Mouse (Mus musculus): ENCODE measurements around the gene Gm21789. TPM values are rescaled to one million over a fixed set of nuclear protein-coding genes. Genes with fewer than 3 reads are reported as not detected.
"Not testable (repeated sequence)": the region's sequence is repeated elsewhere in the genome, so short reads cannot be mapped to it uniquely, and the experiment has no call there.

Gene Gm21789
- not detected for total RNA-seq (2022)

DNA sequence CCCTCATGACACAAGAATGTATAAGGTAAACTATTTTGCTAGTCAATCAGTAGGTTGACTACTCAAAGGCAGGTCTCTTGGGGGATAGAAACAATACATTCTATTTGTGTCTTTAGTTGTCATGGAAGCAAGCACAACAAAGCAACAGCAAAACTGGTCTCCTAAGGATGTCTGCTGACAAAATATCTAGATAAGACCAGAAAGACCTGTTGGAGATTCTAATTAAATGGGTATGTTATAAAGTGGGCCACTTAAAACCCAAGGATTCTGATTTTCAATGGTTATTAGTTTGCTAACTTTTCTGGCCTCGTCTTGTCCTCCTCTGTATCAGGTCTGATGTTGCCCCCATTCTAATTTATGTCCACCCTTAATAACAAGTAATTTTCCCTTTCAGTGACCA is at the start of gene Gm21789:
Gene Gm21789, plus strand, starts transcription at position 301 of the 400 bp plus-strand sequence.
- DNase-seq (ENCODE audit: low spot score in 2 of 2), result not testable (repeated sequence)

DNA sequence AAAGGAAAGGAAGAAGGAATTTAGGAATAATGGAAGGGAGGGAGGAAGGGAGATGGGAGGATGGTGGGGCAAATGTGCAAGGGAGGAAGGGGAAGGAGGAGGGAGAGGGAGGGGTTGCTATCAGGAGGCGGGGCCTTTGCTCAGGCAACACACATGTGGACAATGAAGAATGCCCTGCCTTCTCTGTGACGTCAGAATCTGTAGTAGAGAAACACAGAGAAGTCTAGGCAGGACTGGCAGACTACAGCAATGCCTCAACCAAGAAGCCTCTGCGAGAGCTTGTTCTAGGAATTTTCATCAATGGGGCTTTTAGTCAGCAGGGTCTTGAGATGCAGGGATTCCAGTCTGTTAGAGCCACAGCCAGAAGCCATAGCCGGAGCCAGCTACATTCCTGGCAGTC is 47.2 kb upstream of the Gm21789 start, which contains the start of gene Btbd35f30:
Gene Btbd35f30, plus strand, starts transcription at position 301 of the 400 bp plus-strand sequence.
- not testable (repeated sequence) for DNase-seq (ENCODE audit: low spot score in 2 of 2)

DNA sequence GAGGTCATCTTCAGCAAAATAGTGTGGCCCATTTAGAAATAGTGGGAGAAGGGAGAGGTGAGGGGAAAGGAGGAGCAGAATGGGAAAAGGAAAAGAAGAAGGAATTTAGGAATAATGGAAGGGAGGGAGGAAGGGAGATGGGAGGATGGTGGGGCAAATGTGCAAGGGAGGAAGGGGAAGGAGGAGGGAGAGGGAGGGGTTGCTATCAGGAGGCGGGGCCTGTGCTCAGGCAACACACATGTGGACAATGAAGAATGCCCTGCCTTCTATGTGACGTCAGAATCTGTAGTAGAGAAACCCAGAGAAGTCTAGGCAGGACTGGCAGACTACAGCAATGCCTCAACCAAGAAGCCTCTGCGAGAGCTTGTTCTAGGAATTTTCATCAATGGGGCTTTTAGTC is 32.0 kb downstream of the Gm21789 start, which contains the start of gene Btbd35f5:
Gene Btbd35f5, plus strand, starts transcription at position 301 of the 400 bp plus-strand sequence.
- DNase-seq (ENCODE audit: low spot score in 2 of 2), result not testable (repeated sequence)

Other genes with a start within 250 kb of the Gm21789 start
- not detected for gene Btbd35f21, start 215.7 kb upstream of the Gm21789 start, total RNA-seq (2022)
- not detected for gene Btbd35f30, start 47.1 kb upstream of the Gm21789 start, total RNA-seq (2022)
- not detected for gene Btbd35f5, start 32.1 kb downstream of the Gm21789 start, total RNA-seq (2022)

All from left cerebral cortex, adult 8-10 months (tissue).